Mouse (Mus musculus) left cerebral cortex, adult 8-10 months (tissue): ENCODE measurements at regions not wholly inside any gene's neighbourhood (a gene's known extent, or its start where the extent isn't known, plus 50 kb on each side); places are given as distances from the start of the nearest gene placed in this dataset.
"Not testable (repeated sequence)": the region's sequence is repeated elsewhere in the genome, so short reads cannot be mapped to it uniquely, and the experiment has no call there.

ENCODE experiments used
- DNase-seq, 2 experiments: peaks; one replicate each; pipeline ENCODE4 v3.0.0; 2022; ENCODE audit warnings: low spot score in 2 of 2

DNA sequence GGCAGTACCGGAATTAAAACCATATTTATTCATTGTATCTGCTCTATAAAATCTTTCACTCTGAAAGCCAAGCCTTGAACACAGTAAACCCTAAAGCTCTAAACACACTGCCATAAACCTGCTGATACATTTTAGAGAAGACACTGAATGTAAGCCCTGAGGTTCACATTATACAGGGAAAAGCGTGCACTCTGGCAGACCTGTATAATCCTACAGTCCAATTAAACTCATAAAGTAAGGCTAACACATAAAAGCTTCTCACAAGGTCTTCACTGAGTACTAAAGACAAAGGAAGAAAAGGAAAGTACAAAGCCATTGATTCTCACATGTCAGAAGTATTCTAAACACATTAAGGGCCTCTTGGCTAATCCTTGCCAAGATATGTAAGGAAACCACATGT is 302.8 kb downstream of the Cylc2 start:
- DNase-seq, result no peak

- DNase-seq, result no peak
These were observed 303.3 kb downstream of the Cylc2 start for GRCm38 (mm10) chr4:51519750-51520149.

GRCm38 (mm10) chr4:51545419-51545818 is 328.9 kb downstream of the Cylc2 start:
- DNase-seq, result no peak

DNA sequence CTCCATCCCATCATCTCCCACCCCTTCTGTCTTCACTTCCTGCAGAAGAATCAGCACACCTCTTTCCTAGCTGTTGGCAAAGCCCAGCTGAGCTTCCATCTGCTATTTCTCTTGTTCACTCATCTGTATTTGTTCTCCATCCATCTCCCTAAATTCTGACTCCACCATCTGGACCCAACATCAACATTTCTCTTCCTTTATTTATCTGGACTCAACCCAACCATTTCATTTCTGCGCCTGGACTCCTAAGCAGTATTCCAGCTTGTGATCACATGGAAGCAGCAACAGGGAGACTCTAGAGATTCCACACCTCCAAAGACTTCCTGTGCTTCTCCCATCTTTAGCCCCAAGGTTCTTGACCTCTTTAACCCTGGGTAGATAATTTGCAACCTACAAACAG is 343.2 kb downstream of the Cylc2 start:
- no peak for DNase-seq

- DNase-seq, result no peak
These were observed 343.6 kb downstream of the Cylc2 start for GRCm38 (mm10) chr4:51560100-51560499.

DNA sequence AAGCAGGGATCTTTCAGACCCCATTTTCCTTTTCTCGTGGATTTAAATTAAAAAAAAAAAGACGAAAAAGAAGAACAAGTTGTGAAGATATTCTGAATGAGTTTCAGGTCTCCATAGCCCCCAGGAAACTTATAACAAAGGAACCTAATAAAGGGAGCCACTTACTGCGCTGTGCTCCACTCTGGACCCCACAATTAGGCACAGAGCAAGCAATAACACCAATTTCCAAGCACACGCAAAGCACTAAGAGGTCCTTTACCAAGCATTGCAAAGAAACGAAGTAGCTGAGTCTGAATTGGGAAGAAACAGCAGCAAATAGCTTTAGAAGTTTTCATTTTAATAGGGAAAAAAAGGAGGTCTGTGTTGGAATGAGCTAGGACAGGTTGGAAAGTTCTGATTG is 345.9 kb downstream of the Cylc2 start:
- DNase-seq, result no peak

DNA sequence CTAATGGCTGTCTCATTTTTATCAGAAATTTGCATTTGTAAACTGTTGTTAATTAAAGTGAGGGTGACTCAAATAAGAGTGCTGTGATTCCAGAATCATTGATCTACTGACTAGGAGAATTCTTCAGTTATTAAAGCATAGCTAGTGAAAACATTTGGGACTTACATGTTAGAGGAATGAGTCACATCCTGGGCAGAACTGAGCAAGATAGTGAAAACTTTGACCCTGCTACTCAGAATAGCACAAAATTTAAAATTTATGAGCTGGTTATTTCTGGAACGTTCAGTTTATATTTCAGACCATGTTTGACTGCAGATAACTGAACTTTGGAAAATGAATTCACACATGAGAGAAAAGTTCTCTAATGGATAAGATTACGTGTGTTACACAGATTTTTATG is 360.0 kb downstream of the Cylc2 start:
- DNase-seq, result no peak

- no peak for DNase-seq
These were observed 377.6 kb downstream of the Cylc2 start for GRCm38 (mm10) chr4:51594044-51594443.

- DNase-seq, result no peak
These were observed 381.4 kb downstream of the Cylc2 start for GRCm38 (mm10) chr4:51597850-51598249.

DNA sequence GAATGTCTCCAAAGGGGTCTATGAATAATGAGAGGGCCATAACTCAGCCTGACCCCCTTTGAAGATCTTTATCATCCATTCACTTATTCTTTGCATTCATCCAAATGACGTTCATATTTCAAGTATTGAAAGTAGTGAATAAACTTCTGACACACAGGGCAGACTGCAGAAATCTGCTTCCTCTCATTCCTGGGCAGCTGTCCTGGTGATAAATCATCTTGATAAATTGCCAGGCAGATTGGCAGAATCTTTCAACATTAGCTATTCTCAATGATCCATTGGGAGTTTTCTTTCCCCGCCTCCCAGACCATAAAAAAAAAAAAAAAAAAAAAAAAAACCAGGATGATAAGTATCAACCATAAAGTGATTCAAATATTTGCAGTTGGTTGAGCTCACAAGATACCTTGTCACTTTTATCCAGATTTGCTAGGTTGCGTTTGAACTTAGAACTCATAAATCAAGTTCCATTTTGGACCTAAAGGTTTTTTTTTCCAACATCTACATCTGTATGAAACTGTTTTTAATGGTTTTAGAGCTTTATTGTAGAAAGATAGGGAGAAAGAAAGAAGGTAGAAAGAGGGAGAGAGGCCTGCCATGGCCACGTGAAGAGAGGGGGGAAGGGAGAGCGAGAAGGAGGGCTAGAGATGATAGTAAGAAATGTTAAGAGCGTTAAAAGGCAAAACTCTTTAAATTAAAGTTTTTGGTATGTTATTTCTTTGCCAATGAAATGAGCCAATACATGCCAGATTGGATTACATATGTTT is 383.7 kb downstream of the Cylc2 start:
- no peak for DNase-seq

DNA sequence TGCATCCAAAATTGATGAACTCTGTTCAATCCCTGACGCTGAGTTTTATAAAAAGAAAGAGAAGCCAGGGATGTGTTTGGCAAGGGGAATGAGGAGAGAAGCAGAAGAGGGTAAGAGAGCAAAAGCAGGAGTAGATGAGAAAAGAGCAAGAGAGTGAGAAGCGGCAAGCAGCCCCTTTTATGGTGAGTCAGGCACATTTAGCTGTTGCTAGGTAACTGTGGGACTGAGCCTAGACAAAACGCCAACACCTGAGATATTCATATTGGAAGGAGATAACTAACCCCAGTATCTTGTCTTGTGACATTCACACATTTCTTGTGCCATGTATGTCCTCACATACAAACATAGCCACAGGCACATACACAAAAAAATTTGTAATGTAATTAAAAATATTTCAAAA is 410.8 kb downstream of the Cylc2 start:
- DNase-seq, result no peak

GRCm38 (mm10) chr4:51633471-51633870 is 417.0 kb downstream of the Cylc2 start:
- DNase-seq, result no peak

DNA sequence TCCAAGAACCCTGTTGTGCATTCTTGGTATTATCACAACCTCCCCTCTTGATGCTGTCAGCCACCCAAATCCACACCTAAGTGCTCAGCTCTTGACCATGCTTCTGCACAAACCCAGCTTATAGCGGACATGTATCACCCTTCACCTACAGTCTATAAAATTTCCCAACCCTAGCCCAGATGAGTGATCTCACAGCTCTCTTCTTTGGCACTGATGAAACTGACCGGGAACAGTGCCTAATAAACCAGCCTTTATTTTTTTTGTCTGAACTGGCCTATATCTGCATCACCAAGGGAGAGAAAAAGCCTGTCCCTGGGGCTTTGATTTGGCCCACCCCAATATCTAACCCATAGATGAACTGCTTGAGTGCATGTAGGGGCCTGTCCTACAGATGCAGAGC is 440.8 kb downstream of the Cylc2 start:
- no peak for DNase-seq

DNA sequence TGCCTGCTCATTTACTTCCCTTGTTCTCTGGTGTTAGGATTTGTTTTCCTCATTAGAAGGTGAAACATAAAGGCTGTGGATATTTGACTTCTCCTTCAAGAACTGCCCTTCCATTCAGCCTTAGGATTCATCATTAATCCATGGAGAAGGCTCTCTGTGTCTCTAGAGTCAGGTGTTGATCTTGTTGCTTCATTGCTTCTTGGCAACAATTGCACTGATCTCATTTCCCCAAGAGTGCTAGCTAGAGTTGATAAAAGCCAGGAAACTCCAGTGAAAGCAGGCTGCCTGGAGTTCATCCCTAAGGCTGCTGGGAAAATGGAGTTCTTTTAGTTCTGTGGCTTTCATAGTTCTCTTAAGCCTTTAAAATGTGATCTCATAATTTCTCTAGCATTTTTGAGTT is 441.8 kb downstream of the Cylc2 start:
- no peak for DNase-seq

- peak in 1 of 2 experiments; percentile 26 for DNase-seq
These were observed 455.0 kb downstream of the Cylc2 start for GRCm38 (mm10) chr4:51671516-51671915.

DNA sequence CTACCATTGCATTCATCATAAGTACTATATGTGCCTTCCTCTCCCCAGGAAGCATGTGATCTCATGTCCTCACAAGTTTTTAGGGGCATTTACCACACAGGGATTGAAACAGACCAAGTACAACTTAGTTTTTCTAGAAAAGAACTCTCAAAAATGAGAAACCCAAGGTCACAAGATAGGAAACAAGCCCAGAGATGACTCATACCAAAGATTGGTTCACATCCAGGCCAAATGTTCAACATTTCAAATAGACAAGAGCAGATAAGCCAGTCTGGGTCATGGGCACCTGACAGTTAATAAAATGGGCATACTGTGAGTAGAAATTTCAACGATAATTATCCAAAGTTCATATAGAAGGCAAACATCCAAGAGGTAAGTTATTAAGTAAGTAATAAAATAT is 457.9 kb downstream of the Cylc2 start:
- no peak for DNase-seq

- DNase-seq, result no peak
These were observed 462.6 kb downstream of the Cylc2 start for GRCm38 (mm10) chr4:51679097-51679496.

DNA sequence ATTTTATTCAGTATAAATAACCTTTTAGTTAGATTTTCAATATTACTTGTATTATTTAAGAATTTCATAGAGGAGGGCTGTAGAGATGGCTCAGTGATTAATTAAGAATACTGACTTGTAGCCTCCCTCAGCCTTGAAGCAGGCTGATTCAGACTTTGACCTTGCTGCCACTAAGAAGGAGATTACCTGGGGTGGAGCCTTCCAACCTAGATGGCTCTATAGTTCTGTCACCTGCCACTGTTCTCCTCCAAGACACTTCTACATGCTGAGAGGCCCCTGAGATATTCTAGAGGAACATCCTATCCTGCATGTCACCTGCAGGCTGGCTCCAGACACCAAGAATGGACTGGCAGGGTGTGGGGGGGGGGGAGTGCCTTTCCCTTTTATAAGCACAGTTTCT is 466.9 kb downstream of the Cylc2 start:
- DNase-seq, result not testable (repeated sequence)

DNA sequence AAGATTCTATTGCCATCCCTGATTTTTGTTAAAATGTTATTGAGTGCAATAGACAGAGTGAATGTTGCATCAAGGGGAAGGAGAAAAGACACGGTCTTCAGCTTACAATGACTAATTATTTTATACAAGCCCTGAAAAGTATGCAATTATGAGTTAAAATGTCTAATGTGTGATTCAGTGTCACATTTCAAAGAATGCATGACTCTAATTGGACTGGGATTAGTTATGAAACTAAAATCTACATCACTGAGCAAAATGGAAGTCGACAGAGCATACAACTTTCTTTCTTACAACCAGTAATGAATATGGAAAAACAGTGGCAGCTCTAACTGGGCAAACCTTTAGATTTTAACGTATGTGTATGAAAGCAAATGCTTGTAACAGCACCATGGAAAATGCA is 470.2 kb downstream of the Cylc2 start:
- DNase-seq, result no peak
